Mouse (Mus musculus): ENCODE measurements around the gene Dnmbp.

The Dnmbp gene

GRCm38 (mm10) chr19:43906492-43906891, 33.5 kb downstream of the Dnmbp start:
- no peak for DNase-seq

GRCm38 (mm10) chr19:43905985-43906384, 34.0 kb downstream of the Dnmbp start:
- peak; percentile 26 to 33 for DNase-seq

- DNase-seq, result no peak
These were observed 34.9 kb downstream of the Dnmbp start for GRCm38 (mm10) chr19:43905136-43905535.

GRCm38 (mm10) chr19:43904327-43904726, 35.7 kb downstream of the Dnmbp start:
- DNase-seq, result no peak

- no peak for DNase-seq
These were observed 37.1 kb downstream of the Dnmbp start for GRCm38 (mm10) chr19:43902887-43903286.

GRCm38 (mm10) chr19:43900690-43901089, 39.3 kb downstream of the Dnmbp start:
- no peak for DNase-seq

- DNase-seq, result no peak
These were observed 41.4 kb downstream of the Dnmbp start for GRCm38 (mm10) chr19:43898547-43898946.

GRCm38 (mm10) chr19:43896441-43896840, 43.5 kb downstream of the Dnmbp start:
- DNase-seq, result no peak

GRCm38 (mm10) chr19:43895951-43896350, 44.0 kb downstream of the Dnmbp start:
- DNase-seq, result no peak

- DNase-seq, result no peak
These were observed 45.2 kb downstream of the Dnmbp start for GRCm38 (mm10) chr19:43894821-43895220.

- DNase-seq, result no peak
These were observed 45.9 kb downstream of the Dnmbp start for GRCm38 (mm10) chr19:43894070-43894469.

- DNase-seq, result no peak
These were observed 49.5 kb downstream of the Dnmbp start for GRCm38 (mm10) chr19:43890487-43890886.

GRCm38 (mm10) chr19:43887725-43888124, 52.3 kb downstream of the Dnmbp start:
- DNase-seq, result no peak

GRCm38 (mm10) chr19:43887242-43887641, 52.7 kb downstream of the Dnmbp start:
- DNase-seq, result no peak

- no peak for DNase-seq
These were observed 53.5 kb downstream of the Dnmbp start for GRCm38 (mm10) chr19:43886371-43887099.

- no peak for DNase-seq
These were observed 55.1 kb downstream of the Dnmbp start for GRCm38 (mm10) chr19:43884668-43885498.

GRCm38 (mm10) chr19:43882895-43883573, 57.0 kb downstream of the Dnmbp start:
- no peak for DNase-seq

GRCm38 (mm10) chr19:43881615-43882014, 58.4 kb downstream of the Dnmbp start:
- DNase-seq, result peak in 1 of 2 experiments; percentile 17

GRCm38 (mm10) chr19:43880420-43880819, 59.6 kb downstream of the Dnmbp start:
- DNase-seq, result no peak

- peak; percentile 67 to 74 for DNase-seq
These were observed 60.4 kb downstream of the Dnmbp start for GRCm38 (mm10) chr19:43879401-43880212.

- no peak for DNase-seq
These were observed 61.6 kb downstream of the Dnmbp start for GRCm38 (mm10) chr19:43878111-43879092.

Measured in cerebellum, postnatal 36 days (tissue).